Mouse (Mus musculus) stomach, embryonic 14.5 days (tissue): ENCODE results near the gene Trappc2. TPM values are rescaled to one million over a fixed set of nuclear protein-coding genes. Genes with fewer than 3 reads are reported as not detected.
A peak's percentile ranks its signal among the peaks of the same experiment; 100 is the strongest.

Experiments
- ATAC-seq: fragments of 200-750 bp; cut with Nextera tagmentation; 2 replicates; pipeline ENCODE4 v1.8.0; 2017; ENCODE audit warnings: low read depth, moderate TSS enrichment; ENCODE audit not compliant: insufficient number of reproducible peaks, insufficient read depth, low FRiP score
- H3K27ac ChIP-seq: fragments of 300-500 bp; sonication (generic); 2 replicates; pipeline ENCODE4 v1.5.1; 2014; ENCODE audit warnings: mild to moderate bottlenecking, low read length, moderate library complexity, mixed read lengths
- H3K27me3 ChIP-seq: fragments of 300-500 bp; sonication (generic); 2 replicates; pipeline ENCODE4 v1.6.1; 2014; ENCODE audit warnings: low read length, control low read depth, mixed read lengths; ENCODE audit not compliant: control insufficient read depth, insufficient read depth
- H3K36me3 ChIP-seq: fragments of 300-500 bp; sonication (generic); 2 replicates; pipeline ENCODE4 v1.6.1; 2014; ENCODE audit warnings: mild to moderate bottlenecking, control low read depth, low read length, moderate library complexity, mixed read lengths; ENCODE audit not compliant: control insufficient read depth, insufficient read depth
- H3K4me1 ChIP-seq: fragments of 300-500 bp; sonication (generic); 2 replicates; pipeline ENCODE4 v1.6.1; 2014; ENCODE audit warnings: low read length, control low read depth, mixed read lengths; ENCODE audit not compliant: control insufficient read depth, insufficient read depth
- H3K4me2 ChIP-seq: fragments of 300-500 bp; sonication (generic); replicated peaks from 2 replicates; pipeline ENCODE4 v1.6.1; 2014; ENCODE audit warnings: low read depth, low read length, control low read depth
- H3K4me3 ChIP-seq: fragments of 300-500 bp; sonication (generic); 2 replicates; pipeline ENCODE4 v1.5.1; 2014; ENCODE audit warnings: low read depth, low read length, control low read depth
- H3K9ac ChIP-seq: fragments of 300-500 bp; sonication (generic); replicated peaks from 2 replicates; pipeline ENCODE4 v1.6.1; 2014; ENCODE audit warnings: low read depth, mild to moderate bottlenecking, control low read depth, low read length, moderate library complexity, mixed read lengths
- H3K9me3 ChIP-seq: fragments of 300-500 bp; sonication (generic); 2 replicates; pipeline ENCODE4 v1.6.1; 2016; ENCODE audit warnings: low read depth, low read length, control low read depth; ENCODE audit not compliant: control insufficient read depth
- WGBS: fragments of 180-500 bp; shearing (Covaris S2); extraction: QIAGEN DNeasy Blood & Tissue Kit; methylation state at CpG from one replicate; pipeline ENCODE4 v1.1.7; 2014; 5-methylcytosine and 5-hydroxymethylcytosine counted together
- polyA plus RNA-seq: library from polyadenylated mRNA; unstranded; fragments of >200 nt; fragmentation: Nextera tagmentation; extraction: Ambion mirVana; gene quantifications from 2 replicates; pipeline ENCODE4 v1.2.1, GENCODE M21; 2014

Gene Trappc2
- polyA plus RNA-seq = 27.0 and 28.1 TPM in 2 replicates

- no peaks in the 10 kb centered on the region for H3K27me3 ChIP-seq
- WGBS = 15% methylated on average over 36 of the region's 36 CpGs
Observed at GRCm38 (mm10) chrX:166440036-166440615, at the start of gene Trappc2. Trappc2 (plus strand) TSS chrX:166440574.

DNA sequence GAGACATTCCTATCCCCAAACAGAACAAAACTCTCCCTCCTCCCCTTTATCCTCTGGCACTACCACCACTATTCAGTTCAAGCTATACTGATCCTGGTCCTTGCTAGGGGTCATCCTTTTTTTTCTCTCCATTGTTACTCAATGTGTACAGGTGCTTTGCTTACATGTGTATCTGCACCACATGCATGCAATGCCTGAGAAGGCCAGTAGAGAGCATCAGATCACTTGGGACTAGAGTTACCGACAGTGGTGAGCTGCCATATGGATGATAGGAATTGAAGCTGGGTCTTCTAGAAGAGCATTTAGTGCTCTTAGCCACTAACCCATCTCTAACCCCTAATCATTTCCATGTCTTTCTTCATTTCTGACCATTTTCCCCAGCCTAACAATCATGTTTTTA lies 46.6 kb upstream of the Trappc2 start:
- no peak for ATAC-seq
- Histone ChIP-seq H3K4me3 (no peak overlapping the region), H3K4me1 (no peaks in the 10 kb centered on the region), H3K9me3 (no peaks in the 10 kb centered on the region), H3K9ac (no peak overlapping the region), H3K27ac (no peak overlapping the region), H3K4me2 (no peak overlapping the region), H3K27me3 (no peaks in the 10 kb centered on the region), H3K36me3 (no peaks in the 10 kb centered on the region)
- WGBS = 86% methylated on average over 1 of the region's 1 CpGs

More at GRCm38 (mm10) chrX:166440036-166440615, at the start of gene Trappc2:
- H3K36me3 ChIP-seq = no peaks in the 10 kb centered on the region
- peak within 1 kb of the TSS; percentile 53 for H3K9ac ChIP-seq
- H3K27ac ChIP-seq = peak within 1 kb of the TSS; percentile 58; the same call in 1 of the 2 replicates
- peak within 1 kb of the TSS; percentile 47 for H3K4me2 ChIP-seq
- no peaks in the 10 kb centered on the region for H3K4me1 ChIP-seq
- H3K9me3 ChIP-seq = no peaks in the 10 kb centered on the region
- peak; percentile 75 for ATAC-seq
- peak within 1 kb of the TSS; percentile 44 for H3K4me3 ChIP-seq

DNA sequence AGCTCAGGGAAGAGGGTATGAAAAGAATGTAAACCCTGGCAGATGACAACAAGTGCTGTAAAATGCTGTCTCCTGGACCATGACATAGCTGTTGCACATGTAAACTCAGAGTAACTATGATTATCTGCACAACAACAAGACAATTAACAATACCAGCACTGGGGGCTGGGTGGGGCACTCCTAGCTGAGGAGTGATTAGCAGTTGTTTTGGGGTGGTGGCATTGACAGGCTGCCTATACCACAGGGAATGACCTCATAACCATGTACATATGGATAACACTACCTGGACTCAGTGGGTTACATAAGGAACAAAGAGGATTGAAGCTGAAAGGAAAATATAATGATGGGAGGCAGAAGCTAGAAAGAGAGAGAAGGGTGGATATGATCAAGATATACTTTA lies 32.5 kb upstream of the Trappc2 start:
- no peaks in the 10 kb centered on the region for H3K27me3 ChIP-seq
- no peaks in the 10 kb centered on the region for H3K4me1 ChIP-seq
- H3K36me3 ChIP-seq = no peaks in the 10 kb centered on the region; the same call in 1 of the 2 replicates
- H3K9ac ChIP-seq = no peak overlapping the region
- no peak overlapping the region for H3K4me3 ChIP-seq
- H3K4me2 ChIP-seq = no peak overlapping the region
- no peaks in the 10 kb centered on the region for H3K9me3 ChIP-seq
- no peak overlapping the region for H3K27ac ChIP-seq
- no peak for ATAC-seq

GRCm38 (mm10) chrX:166416196-166416595 lies 24.2 kb upstream of the Trappc2 start:
- Histone ChIP-seq H3K4me1 (no peaks in the 10 kb centered on the region), H3K9ac (no peak overlapping the region), H3K9me3 (no peaks in the 10 kb centered on the region), H3K27ac (no peak overlapping the region), H3K4me3 (no peak overlapping the region), H3K27me3 (no peaks in the 10 kb centered on the region), H3K4me2 (no peak overlapping the region), H3K36me3 (no peaks in the 10 kb centered on the region; the same call in 1 of the 2 replicates)
- ATAC-seq = no peak
- 90% methylated on average over 5 of the region's 6 CpGs for WGBS

GRCm38 (mm10) chrX:166434812-166435211 lies 5.6 kb upstream of the Trappc2 start:
- H3K27me3 ChIP-seq = no peaks in the 10 kb centered on the region
- H3K4me1 ChIP-seq = no peaks in the 10 kb centered on the region
- no peak overlapping the region for H3K27ac ChIP-seq
- no peaks in the 10 kb centered on the region for H3K9me3 ChIP-seq
- H3K36me3 ChIP-seq = no peaks in the 10 kb centered on the region
- 86% methylated on average over 2 of the region's 2 CpGs for WGBS
- no peak overlapping the region for H3K4me2 ChIP-seq
- ATAC-seq = no peak
- H3K4me3 ChIP-seq = no peak overlapping the region
- no peak overlapping the region for H3K9ac ChIP-seq

DNA sequence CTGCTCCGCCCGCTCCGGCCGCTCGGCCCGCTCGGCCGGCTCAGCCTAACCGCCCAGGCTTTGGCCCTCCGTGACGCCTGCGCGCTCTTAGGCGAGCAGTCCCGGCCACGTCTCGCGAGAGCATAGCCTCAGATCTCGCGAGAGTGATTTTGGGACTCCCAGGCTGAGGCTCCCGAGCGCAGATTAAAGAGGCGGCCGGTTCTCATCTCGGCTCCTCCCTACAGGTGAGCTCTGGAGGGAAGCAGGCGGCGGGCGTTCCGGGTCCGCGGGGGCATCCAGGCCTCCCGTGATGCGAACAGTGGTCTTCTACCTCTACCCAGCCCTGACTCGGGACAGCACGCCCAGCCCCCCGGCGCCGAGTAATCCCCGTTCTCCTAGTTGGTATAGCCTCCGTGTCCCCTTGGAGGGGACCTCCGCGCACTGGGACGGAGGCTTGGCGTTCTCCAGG lies 266 bp downstream of the Trappc2 start, which contains the start of gene Ofd1:
TSS of gene Ofd1 (minus strand) at position 89 of the 448 bp plus-strand sequence.
- Histone ChIP-seq H3K4me2 (peak within 1 kb of the TSS; percentile 47), H3K4me1 (no peaks in the 10 kb centered on the region), H3K27me3 (no peaks in the 10 kb centered on the region), H3K9ac (peak within 1 kb of the TSS; percentile 53), H3K36me3 (no peaks in the 10 kb centered on the region), H3K4me3 (peak within 1 kb of the TSS; percentile 44), H3K9me3 (no peaks in the 10 kb centered on the region), H3K27ac (peak within 1 kb of the TSS; percentile 58; the same call in 1 of the 2 replicates)
- peak; percentile 99 for ATAC-seq
- 23% methylated on average over 42 of the region's 44 CpGs for WGBS

- Histone ChIP-seq H3K27me3 (no peaks in the 10 kb centered on the region), H3K4me3 (no peak overlapping the region), H3K4me2 (no peak overlapping the region), H3K4me1 (no peaks in the 10 kb centered on the region), H3K27ac (no peak overlapping the region), H3K9ac (no peak overlapping the region), H3K36me3 (no peaks in the 10 kb centered on the region), H3K9me3 (no peaks in the 10 kb centered on the region)
- WGBS = 79% methylated on average over 3 of the region's 3 CpGs
- no peak for ATAC-seq
Observed at GRCm38 (mm10) chrX:166444552-166444951, 4.2 kb downstream of the Trappc2 start.

GRCm38 (mm10) chrX:166453532-166453931 lies 13.2 kb downstream of the Trappc2 start:
- no peak for ATAC-seq
- no peaks in the 10 kb centered on the region for H3K4me1 ChIP-seq
- WGBS = 73% methylated on average over 6 of the region's 6 CpGs
- no peak overlapping the region for H3K4me2 ChIP-seq
- H3K9ac ChIP-seq = no peak overlapping the region
- H3K4me3 ChIP-seq = no peak overlapping the region
- no peaks in the 10 kb centered on the region for H3K36me3 ChIP-seq
- no peaks in the 10 kb centered on the region for H3K9me3 ChIP-seq
- no peak overlapping the region for H3K27ac ChIP-seq
- no peaks in the 10 kb centered on the region for H3K27me3 ChIP-seq

DNA sequence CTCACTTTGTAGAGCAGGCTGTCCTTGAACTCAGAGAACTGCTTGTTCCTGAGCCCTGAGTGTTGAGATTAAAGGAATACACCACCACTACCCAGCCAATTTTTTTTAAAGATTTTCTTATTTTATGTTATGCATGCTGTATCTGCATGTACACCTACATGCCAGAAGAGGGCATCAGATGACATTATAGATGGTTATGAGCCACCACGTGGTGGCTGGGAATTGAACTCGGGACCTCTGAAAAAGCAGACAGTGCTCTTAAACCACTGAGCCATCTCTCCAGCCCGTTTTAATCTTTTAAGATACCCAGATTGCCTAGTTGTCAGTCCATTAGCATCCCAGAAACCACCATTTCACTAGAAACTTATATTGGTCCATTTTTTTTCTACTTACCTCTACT lies 14.0 kb downstream of the Trappc2 start:
- no peaks in the 10 kb centered on the region for H3K36me3 ChIP-seq
- no peaks in the 10 kb centered on the region for H3K27me3 ChIP-seq
- ATAC-seq = no peak
- 64% methylated on average over 3 of the region's 3 CpGs for WGBS
- no peak overlapping the region for H3K9ac ChIP-seq
- no peaks in the 10 kb centered on the region for H3K4me1 ChIP-seq
- H3K9me3 ChIP-seq = no peaks in the 10 kb centered on the region
- H3K4me3 ChIP-seq = no peak overlapping the region
- H3K4me2 ChIP-seq = no peak overlapping the region
- no peak overlapping the region for H3K27ac ChIP-seq
